27 mouse cellular contexts compared by ENCODE assay signal in the genomic region with DNA sequence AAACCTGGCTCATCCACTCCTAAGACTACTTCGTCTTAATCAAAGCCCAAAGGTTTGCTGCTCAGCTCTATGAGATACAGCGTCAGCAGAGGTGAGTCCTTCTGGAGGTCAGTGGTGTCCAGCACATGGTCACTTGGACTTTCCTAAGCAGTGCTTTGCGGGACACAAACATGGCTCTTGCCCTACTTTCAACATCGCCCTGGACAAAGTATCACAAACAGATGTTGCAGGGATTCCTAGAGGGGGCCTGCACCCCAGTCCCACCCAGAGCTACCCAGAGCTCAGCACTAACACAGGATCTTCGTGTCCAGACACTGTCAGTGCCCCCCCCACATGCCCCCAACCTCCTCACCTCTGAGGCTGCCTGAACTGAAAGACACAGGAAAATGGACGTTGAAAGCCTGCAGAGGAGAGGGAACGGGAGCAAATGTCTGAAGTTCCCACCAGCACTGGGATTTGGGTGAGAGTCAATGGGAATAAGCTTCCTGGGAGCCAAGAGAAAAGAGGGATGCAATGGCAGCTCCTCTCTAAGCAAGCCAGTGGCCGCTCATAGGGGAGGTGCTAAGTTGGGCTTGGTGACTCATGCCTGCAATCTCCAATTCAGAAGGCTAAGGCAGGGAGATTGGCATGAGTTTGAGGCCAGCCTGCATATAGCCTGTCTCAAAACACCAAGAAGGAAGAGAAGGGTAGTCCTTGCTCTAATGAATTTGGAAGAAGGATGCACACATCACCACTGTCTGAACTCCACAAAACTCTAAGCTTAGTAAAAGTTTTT. TPM values are rescaled to one million over a fixed set of nuclear protein-coding genes. Genes with fewer than 3 reads are reported as not detected.
DNase-seq lines count a peak whose midpoint lies in the region; ATAC-seq lines count a peak whose summit lies in the region.
"Had no signal": no experiment of that assay in that cellular context is flagged by ENCODE, and none has a peak within 500 bp of the region (broad histone marks: within the 10 kb centered on the region; RNA-seq: fewer than 3 reads in every experiment).

No protein-coding gene starts in this region.

- no peak overlapping the region for H3K4me2 ChIP-seq in heart, embryonic 14.5 days (ENCODE audit: low read length)
- H3K4me2 ChIP-seq: hindbrain, embryonic 14.5 days; limb, embryonic 12.5 days; lung, embryonic 15.5 days; neural tube, embryonic 12.5 days had no signal

- no peaks in the 10 kb centered on the region for H3K36me3 ChIP-seq in heart, embryonic 14.5 days (ENCODE audit: control insufficient read depth, insufficient read depth, low read length)
- H3K36me3 ChIP-seq: G1E; limb, embryonic 12.5 days; lung, embryonic 15.5 days; neural tube, embryonic 12.5 days had no signal

- peaks cover 11% of the 10 kb centered on the region for H3K27me3 ChIP-seq in heart, embryonic 14.5 days (ENCODE audit: control insufficient read depth, insufficient read depth, low read length)

- DNase-seq in heart, adult 11 months: peak; percentile 85
- DNase-seq in heart, postnatal 25 days (ENCODE audit: low spot score): no peak
- DNase-seq in heart, adult 8-10 months (ENCODE audit: low spot score): no peak
- peak; percentile 81 for DNase-seq in NIH3T3 (ENCODE audit: low read depth)
- peak; percentile 71 for DNase-seq in adrenal gland, postnatal 14 days
- no peak for DNase-seq in retina, postnatal 1 day
- DNase-seq: B cell, adult 2 months; cerebellum, adult 9-10 months; gastrocnemius, postnatal 10 days; kidney, adult 8-10 months; kidney, postnatal 10 days; layer of hippocampus, postnatal 36 days; lung, postnatal 36 days; midbrain, embryonic 14.5 days had no signal

- H3K4me3 ChIP-seq in heart, embryonic 14.5 days (ENCODE audit: control insufficient read depth in 1 of 2, insufficient read depth in 1 of 2, low read depth in 1 of 2, low read length in 2 of 2): no peak overlapping the region
- H3K4me3 ChIP-seq: limb, embryonic 12.5 days; lung, embryonic 15.5 days; megakaryocyte, embryonic 14.5 days; neural tube, embryonic 12.5 days had no signal

- no peaks in the 10 kb centered on the region for H3K9me3 ChIP-seq in heart, embryonic 14.5 days (ENCODE audit: control insufficient read depth, low read length)
- H3K9me3 ChIP-seq: G1E; limb, embryonic 12.5 days; lung, embryonic 15.5 days; neural tube, embryonic 12.5 days had no signal

- H3K4me1 ChIP-seq in heart, embryonic 14.5 days (ENCODE audit: control insufficient read depth in 2 of 2, insufficient read depth in 2 of 2, low read length in 2 of 2): peaks cover 21 to 32% of the 10 kb centered on the region in 2 experiments

- 72% methylated on average over 8 of the region's 8 CpGs for WGBS in heart, embryonic 14.5 days

- intact Hi-C loops in heart, postnatal 25 days (cut with DNase I): no loop called here

- no peak overlapping the region for H3K9ac ChIP-seq in heart, embryonic 14.5 days (ENCODE audit: low read length)
- H3K9ac ChIP-seq: hindbrain, embryonic 14.5 days; limb, embryonic 12.5 days; liver, embryonic 14.5 days; lung, embryonic 15.5 days; neural tube, embryonic 12.5 days had no signal

- ATAC-seq in heart, embryonic 14.5 days (ENCODE audit: insufficient number of reproducible peaks, insufficient read depth, low FRiP score, low read depth): no peak
- no peak for ATAC-seq in erythroblast, adult 5-6 weeks (replicated peaks; ENCODE audit: low FRiP score, poor library complexity, severe bottlenecking)
- ATAC-seq: forebrain, embryonic 14.5 days; inflammation-experienced regulatory T-cells, adult 6 months had no signal

- H3K27ac ChIP-seq in heart, embryonic 14.5 days (replicated peaks in 1 of 2; ENCODE audit: control insufficient read depth in 1 of 2, insufficient read depth in 1 of 2, low read depth in 2 of 2, low read length in 2 of 2): peak overlapping the region; percentile 5 to 30; a peak in 2 of 4 replicates
- H3K27ac ChIP-seq: hindbrain, embryonic 14.5 days; limb, embryonic 12.5 days; liver, embryonic 14.5 days; lung, embryonic 15.5 days; neural tube, embryonic 12.5 days had no signal

RNA-seq across cellular contexts. Expression of gene Slc35f6, which starts 21.2 kb away (rescaled TPM):
- total RNA-seq in heart, postnatal 25 days (2021): 10 to 100 TPM; 44.1 to 47.2 TPM
- 27.3 and 29.6 TPM in 2 replicates for polyA plus RNA-seq in heart, embryonic 14.5 days (2014; fragmentation: Nextera tagmentation; extraction: Ambion mirVana)
- total RNA-seq in heart, adult 8-10 months (2022): 10 to 100 TPM; 48.3 to 60.9 (median 54.9) TPM
- 33.9 and 38.9 TPM in 2 replicates for total RNA-seq in adrenal gland, postnatal 14 days (2021)
- total RNA-seq in erythroblast, adult 5-6 weeks (2015; ENCODE audit: low replicate concordance): 4.4 and 16.7 TPM in 2 replicates
- 3.3 and 5.7 TPM in 2 replicates for total RNA-seq in erythroblast, adult 5-6 weeks (2017; ENCODE audit: low replicate concordance)

RNA-seq across cellular contexts. Expression of gene Kcnk3, which starts 38.5 kb away (rescaled TPM):
- 100 to 1,000 TPM; 250 to 251 TPM for total RNA-seq in heart, postnatal 25 days (2021)
- 30.2 and 40.3 TPM in 2 replicates for polyA plus RNA-seq in heart, embryonic 14.5 days (2014; fragmentation: Nextera tagmentation; extraction: Ambion mirVana)
- total RNA-seq in heart, adult 8-10 months (2022): 100 to 1,000 TPM; 268 to 282 (median 276) TPM
- 678 and 701 TPM in 2 replicates for total RNA-seq in adrenal gland, postnatal 14 days (2021)
- not detected in 2 replicates for total RNA-seq in erythroblast, adult 5-6 weeks (2015; ENCODE audit: low replicate concordance)
- total RNA-seq in erythroblast, adult 5-6 weeks (2017; ENCODE audit: low replicate concordance): not detected in 2 replicates
- total RNA-seq: CH12.LX; granulocyte monocyte progenitor cell, adult 5-6 weeks had no signal
- polyA plus RNA-seq: G1E had no signal

RNA-seq across cellular contexts. Expression of gene Cenpa, which starts 40.1 kb away (rescaled TPM):
- 10 to 100 TPM; 42.0 to 43.0 TPM for total RNA-seq in heart, postnatal 25 days (2021)
- 268 and 290 TPM in 2 replicates for polyA plus RNA-seq in heart, embryonic 14.5 days (2014; fragmentation: Nextera tagmentation; extraction: Ambion mirVana)
- 10 to 100 TPM; 50.6 to 80.0 (median 64.5) TPM for total RNA-seq in heart, adult 8-10 months (2022)
- 39.0 and 39.1 TPM in 2 replicates for total RNA-seq in adrenal gland, postnatal 14 days (2021)
- 79.8 and 117 TPM in 2 replicates for total RNA-seq in erythroblast, adult 5-6 weeks (2015; ENCODE audit: low replicate concordance)
- total RNA-seq in erythroblast, adult 5-6 weeks (2017; ENCODE audit: low replicate concordance): 67.2 and 74.4 TPM in 2 replicates

Comparison
In these comparisons a context has a peak if more than half of its experiments do, and no peak if none do; other contexts are left out.
1. DNase-seq: peak in heart, adult 11 months (single experiment), NIH3T3 (single experiment) and adrenal gland, postnatal 14 days (single experiment); none in heart, postnatal 25 days (single experiment), heart, adult 8-10 months (single experiment) and retina, postnatal 1 day (single experiment).
2. RNA of gene Kcnk3, which starts 38.5 kb away (total RNA-seq): 678 to 701 TPM in adrenal gland, postnatal 14 days, 268 to 282 TPM in heart, adult 8-10 months and 250 to 251 TPM in heart, postnatal 25 days; not detected in erythroblast, adult 5-6 weeks; every median in the first group is over 100 times any median in the second.